Mouse (Mus musculus): ENCODE data around the gene Ccdc89.

DNA sequence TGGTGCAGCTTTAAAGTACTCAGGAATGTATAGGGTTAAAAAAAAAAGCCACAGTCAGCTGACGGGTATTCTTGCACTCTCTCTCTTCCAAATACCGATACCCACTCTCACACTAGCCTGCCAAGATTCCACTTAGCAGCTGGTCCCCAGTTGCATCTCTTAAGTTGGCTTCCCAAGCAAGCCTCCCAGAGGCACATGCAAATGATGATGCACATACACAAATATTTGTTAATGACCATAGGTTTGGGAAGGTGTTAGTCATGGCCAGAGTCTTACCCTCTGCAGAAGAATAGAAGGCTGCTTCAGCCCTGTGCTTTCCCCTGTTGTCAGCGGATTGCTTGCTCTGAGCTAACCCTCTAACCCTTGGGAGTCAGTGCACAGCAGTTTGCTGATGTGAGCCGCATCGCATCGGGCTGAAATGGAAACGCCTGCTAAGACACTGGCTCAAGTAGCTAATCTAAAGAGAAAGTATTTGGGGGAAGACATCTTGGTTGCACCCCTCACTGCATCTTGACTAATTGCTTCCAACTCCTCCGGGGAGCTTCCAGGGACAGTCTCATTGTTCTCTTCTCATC lies 39.4 kb upstream of the Ccdc89 start:
- TF ChIP-seq EP300 (IDR thresholded peaks at IDR 0.05; ENCODE audit: low read depth) (no peak), CTCF (IDR thresholded peaks at IDR 0.05; ENCODE audit: low read depth) (no peak)

All from liver, embryonic 14.5 days (tissue).